Mouse (Mus musculus) C2C12 (cell line): ENCODE measurements around the gene Csgalnact2. TPM values are rescaled to one million over a fixed set of nuclear protein-coding genes. Genes with fewer than 3 reads are reported as not detected.

Experiments
- H3K27me3 ChIP-seq: one replicate; pipeline ENCODE4 v1.6.1; 2011; ENCODE audit not compliant: control insufficient read depth, insufficient read depth, insufficient read length
- H3K36me3 ChIP-seq: one replicate; pipeline ENCODE4 v1.6.1; 2011; ENCODE audit not compliant: control insufficient read depth, insufficient read depth
- H3K4me3 ChIP-seq: one replicate; pipeline ENCODE4 v1.5.1; 2011; ENCODE audit warnings: mild to moderate bottlenecking, control low read depth; ENCODE audit not compliant: poor library complexity, insufficient read depth, severe bottlenecking
- H3K79me2 ChIP-seq: one replicate; pipeline ENCODE4 v1.6.1; 2011; ENCODE audit not compliant: control insufficient read depth, insufficient read depth
- H3K79me3 ChIP-seq: one replicate; pipeline ENCODE4 v1.6.1; 2011; ENCODE audit warnings: low read depth, control low read depth
- H3ac ChIP-seq: one replicate; pipeline ENCODE3; 2011; ENCODE audit warnings: low read depth; ENCODE audit not compliant: control insufficient read depth, insufficient read length
- CEBPB ChIP-seq: IDR thresholded peaks from one replicate; pipeline ENCODE4 v1.6.1; 2011; ENCODE audit warnings: low read depth, mild to moderate bottlenecking, control low read depth, moderate library complexity
- CTCF ChIP-seq: IDR thresholded peaks from one replicate; pipeline ENCODE4 v1.5.1; 2011; ENCODE audit not compliant: control insufficient read depth, insufficient read depth, insufficient read length
- FOSL1 ChIP-seq: IDR thresholded peaks from one replicate; pipeline ENCODE4 v1.8.0; 2011; ENCODE audit warnings: mild to moderate bottlenecking, low read length; ENCODE audit not compliant: poor library complexity, insufficient read depth, severe bottlenecking
- MAX ChIP-seq: IDR thresholded peaks from one replicate; pipeline ENCODE4 v1.6.1; 2011; ENCODE audit warnings: mild to moderate bottlenecking, control low read depth
- MYOD1 ChIP-seq: IDR thresholded peaks from one replicate; pipeline ENCODE4 v1.6.1; 2011; ENCODE audit warnings: low read depth; ENCODE audit not compliant: control insufficient read depth, insufficient read length
- MYOG ChIP-seq: IDR thresholded peaks from one replicate; pipeline ENCODE4 v1.6.1; 2011; ENCODE audit not compliant: control insufficient read depth, insufficient read length; ENCODE audit errors: extremely low read depth
- USF1 ChIP-seq: IDR thresholded peaks from one replicate; pipeline ENCODE4 v1.6.1; 2011; ENCODE audit warnings: low read depth, mild to moderate bottlenecking, control low read depth, moderate library complexity
- polyA plus RNA-seq: library from polyadenylated mRNA; unstranded; fragments of >200 nt; fragmentation: generic; extraction: Trizol; gene quantifications from one replicate; pipeline ENCODE4 v1.2.1, GENCODE M21; 2012; ENCODE audit warnings: missing spikeins

Gene Csgalnact2
- polyA plus RNA-seq, 1 experiment = 4.6 TPM

- no peaks in the 10 kb centered on the region for H3K79me2 ChIP-seq
- H3K4me3 ChIP-seq = no peak overlapping the region
- no peaks in the 10 kb centered on the region for H3K36me3 ChIP-seq
- H3K27me3 ChIP-seq = peaks cover 27% of the 10 kb centered on the region
- TF ChIP-seq USF1 (no peak), FOSL1 (no peak), MYOD1 (no peak), CEBPB (no peak), MYOG (no peak), CTCF (no peak), MAX (no peak)
- no peaks in the 10 kb centered on the region for H3K79me3 ChIP-seq
- H3ac ChIP-seq = no peak overlapping the region
These were observed 66.8 kb downstream of the Csgalnact2 start for GRCm38 (mm10) chr6:118072176-118072575.

DNA sequence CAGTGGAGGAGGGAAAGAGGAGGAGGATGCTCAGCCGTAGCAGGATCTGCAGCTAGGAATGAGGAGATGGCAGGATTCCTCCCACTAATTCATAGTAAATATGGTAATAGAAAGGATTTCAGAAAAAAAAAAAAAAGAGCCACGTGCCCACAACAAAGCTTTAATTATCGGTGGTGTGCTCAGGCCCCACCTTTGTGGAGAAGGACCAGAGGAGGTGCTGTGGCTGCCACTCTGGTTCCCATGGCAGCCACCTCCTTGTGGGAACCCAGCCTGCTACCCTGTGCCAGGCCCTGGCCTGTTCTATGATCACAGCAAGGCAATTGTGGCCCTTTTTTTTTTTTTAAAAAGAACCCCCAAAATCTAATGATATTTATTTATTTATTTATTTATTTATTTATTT is 67.5 kb downstream of the Csgalnact2 start:
- TF ChIP-seq MAX (no peak), MYOG (no peak), USF1 (no peak), FOSL1 (no peak), CTCF (no peak), MYOD1 (no peak), CEBPB (no peak)
- Histone ChIP-seq H3K36me3 (no peaks in the 10 kb centered on the region), H3ac (no peak overlapping the region), H3K4me3 (no peak overlapping the region), H3K79me3 (no peaks in the 10 kb centered on the region), H3K79me2 (no peaks in the 10 kb centered on the region), H3K27me3 (peaks cover 20% of the 10 kb centered on the region)

DNA sequence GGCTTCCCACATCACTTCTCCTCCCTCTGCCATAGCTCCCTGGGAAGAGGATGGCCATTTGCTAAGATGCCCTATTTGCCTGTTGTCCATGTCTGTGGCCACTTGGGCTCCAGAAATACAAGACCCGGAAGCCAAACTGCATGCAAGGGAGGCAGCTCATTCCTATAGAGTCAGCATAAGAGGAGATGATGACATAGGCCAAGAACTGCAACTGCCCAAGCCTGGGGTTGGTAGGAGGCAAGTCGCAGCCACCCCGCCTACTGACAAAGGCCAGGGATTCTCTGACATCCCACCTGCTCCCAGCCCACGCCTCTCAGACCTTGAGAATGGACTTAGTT is 68.0 kb downstream of the Csgalnact2 start:
- Histone ChIP-seq H3K79me3 (no peaks in the 10 kb centered on the region), H3K4me3 (no peak overlapping the region), H3ac (no peak overlapping the region), H3K36me3 (no peaks in the 10 kb centered on the region), H3K79me2 (no peaks in the 10 kb centered on the region), H3K27me3 (peaks cover 16% of the 10 kb centered on the region)
- TF ChIP-seq MYOG (no peak), USF1 (no peak), FOSL1 (no peak), MAX (no peak), MYOD1 (no peak), CEBPB (no peak), CTCF (no peak)

GRCm38 (mm10) chr6:118070321-118071012 is 68.5 kb downstream of the Csgalnact2 start:
- TF ChIP-seq MYOD1 (no peak), MYOG (no peak), USF1 (no peak), CEBPB (no peak), MAX (no peak)
- no peaks in the 10 kb centered on the region for H3K79me2 ChIP-seq
- H3K27me3 ChIP-seq = peaks cover 11% of the 10 kb centered on the region
- H3K36me3 ChIP-seq = no peaks in the 10 kb centered on the region
- H3ac ChIP-seq = no peak overlapping the region
- no peak overlapping the region for H3K4me3 ChIP-seq
- no peaks in the 10 kb centered on the region for H3K79me3 ChIP-seq

GRCm38 (mm10) chr6:118067720-118068119 is 71.2 kb downstream of the Csgalnact2 start:
- H3K36me3 ChIP-seq = no peaks in the 10 kb centered on the region
- no peak for TF ChIP-seq MYOG
- no peak for TF ChIP-seq USF1
- TF ChIP-seq MAX = no peak
- TF ChIP-seq CEBPB = no peak
- no peak for TF ChIP-seq MYOD1
- TF ChIP-seq FOSL1 = no peak
- no peak for TF ChIP-seq CTCF
- no peaks in the 10 kb centered on the region for H3K79me2 ChIP-seq
- H3K27me3 ChIP-seq = peaks cover 3% of the 10 kb centered on the region
- H3K4me3 ChIP-seq = no peak overlapping the region
- no peaks in the 10 kb centered on the region for H3K79me3 ChIP-seq
- no peak overlapping the region for H3ac ChIP-seq
